Mouse (Mus musculus) MEL-GATA-1-ER (cell line): ENCODE measurements around the gene Psg19.
"Not testable (repeated sequence)": the region's sequence is repeated elsewhere in the genome, so short reads cannot be mapped to it uniquely, and the experiment has no call there.

Experiments used
- DNase-seq: peaks from one replicate; pipeline ENCODE4 v3.0.0-alpha.2; 2012; ENCODE audit warnings: low read depth; ENCODE audit errors: extremely low read depth

Gene Psg19

GRCm38 (mm10) chr7:18798420-18798819, at the start of gene Psg19:
Gene Psg19, minus strand, starts transcription at chr7:18798520.
- no peak for DNase-seq

GRCm38 (mm10) chr7:18844811-18845210, 46.5 kb upstream of the Psg19 start:
- no peak for DNase-seq

- no peak for DNase-seq
These were observed 42.9 kb upstream of the Psg19 start for GRCm38 (mm10) chr7:18841174-18841567.

GRCm38 (mm10) chr7:18840386-18841173, 42.3 kb upstream of the Psg19 start:
- no peak for DNase-seq

- no peak for DNase-seq
These were observed 41.5 kb upstream of the Psg19 start, which contains the start of gene Mill2 for GRCm38 (mm10) chr7:18839865-18840264. Gene Mill2, plus strand, starts transcription at chr7:18839966.

- DNase-seq: no peak
These were observed 34.0 kb upstream of the Psg19 start for GRCm38 (mm10) chr7:18832298-18832697.

- no peak for DNase-seq
These were observed 31.2 kb upstream of the Psg19 start for GRCm38 (mm10) chr7:18829545-18829944.

GRCm38 (mm10) chr7:18828592-18828991, 30.3 kb upstream of the Psg19 start:
- DNase-seq: peak; percentile 4

- no peak for DNase-seq
These were observed 29.6 kb upstream of the Psg19 start for GRCm38 (mm10) chr7:18827792-18828546.

- DNase-seq: no peak
These were observed 23.2 kb upstream of the Psg19 start, which contains the start of gene Psg17 for GRCm38 (mm10) chr7:18821507-18821906. Gene Psg17, minus strand, starts transcription at chr7:18821607.

GRCm38 (mm10) chr7:18818301-18818700, 20.0 kb upstream of the Psg19 start:
- DNase-seq: no peak

GRCm38 (mm10) chr7:18803526-18803925, 5.2 kb upstream of the Psg19 start:
- no peak for DNase-seq

- DNase-seq: peak; percentile 1
These were observed 809 bp upstream of the Psg19 start for GRCm38 (mm10) chr7:18799129-18799528.

GRCm38 (mm10) chr7:18790671-18791070, 7.6 kb downstream of the Psg19 start:
- DNase-seq: not testable (repeated sequence)

GRCm38 (mm10) chr7:18781301-18781700, 17.0 kb downstream of the Psg19 start:
- DNase-seq: peak; percentile 41

- DNase-seq: no peak
These were observed 19.0 kb downstream of the Psg19 start for GRCm38 (mm10) chr7:18779337-18779781.

GRCm38 (mm10) chr7:18762885-18763284, 35.4 kb downstream of the Psg19 start:
- DNase-seq: not testable (repeated sequence)

GRCm38 (mm10) chr7:18760152-18760551, 38.2 kb downstream of the Psg19 start:
- peak; percentile 94 for DNase-seq

- DNase-seq: not testable (repeated sequence)
These were observed 48.3 kb downstream of the Psg19 start for GRCm38 (mm10) chr7:18749896-18750477.

GRCm38 (mm10) chr7:18748994-18749895, 49.1 kb downstream of the Psg19 start:
- no peak for DNase-seq

- not testable (repeated sequence) for DNase-seq
These were observed 50.9 kb downstream of the Psg19 start for GRCm38 (mm10) chr7:18747420-18747819.
